Mouse (Mus musculus) mouse trophoblast stem cell (cell line): Measurements from ENCODE around the gene Bace2.

Experiments used
- in situ Hi-C, 2 experiments: fragments of 300-500 bp; cut with MseI, MboI; formaldehyde crosslinking; loops; 2 replicates in 1 of 2; 3 replicates in 1 of 2; pipeline ENCODE4 v1.15.1; 2025

The Bace2 gene

GRCm38 (mm10) chr16:97356499-97357187 lies at the start of gene Bace2:
Bace2 (plus strand) TSS chr16:97356742.
- in situ Hi-C loops, result no loop called here

DNA sequence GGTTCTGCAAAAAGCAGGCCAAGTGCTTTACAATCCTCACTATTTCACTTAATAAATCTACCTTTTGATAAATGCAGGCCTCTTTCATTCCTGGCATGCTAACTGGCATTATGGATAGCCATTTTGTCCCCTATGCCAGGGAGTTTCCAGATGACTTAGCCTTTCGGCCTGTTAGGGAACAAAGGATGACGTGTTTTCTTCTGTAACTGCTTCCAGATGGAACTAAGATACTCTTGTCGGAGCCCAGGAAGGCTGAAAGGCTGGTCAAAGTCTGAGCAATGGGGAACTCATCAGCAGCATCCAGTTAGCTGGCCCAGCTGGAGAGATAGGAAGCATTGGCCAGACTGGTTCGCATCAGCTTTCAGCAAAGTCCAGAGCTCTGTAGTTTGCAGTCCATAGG lies 48.9 kb upstream of the Bace2 start:
- in situ Hi-C loops, result no loop called here

DNA sequence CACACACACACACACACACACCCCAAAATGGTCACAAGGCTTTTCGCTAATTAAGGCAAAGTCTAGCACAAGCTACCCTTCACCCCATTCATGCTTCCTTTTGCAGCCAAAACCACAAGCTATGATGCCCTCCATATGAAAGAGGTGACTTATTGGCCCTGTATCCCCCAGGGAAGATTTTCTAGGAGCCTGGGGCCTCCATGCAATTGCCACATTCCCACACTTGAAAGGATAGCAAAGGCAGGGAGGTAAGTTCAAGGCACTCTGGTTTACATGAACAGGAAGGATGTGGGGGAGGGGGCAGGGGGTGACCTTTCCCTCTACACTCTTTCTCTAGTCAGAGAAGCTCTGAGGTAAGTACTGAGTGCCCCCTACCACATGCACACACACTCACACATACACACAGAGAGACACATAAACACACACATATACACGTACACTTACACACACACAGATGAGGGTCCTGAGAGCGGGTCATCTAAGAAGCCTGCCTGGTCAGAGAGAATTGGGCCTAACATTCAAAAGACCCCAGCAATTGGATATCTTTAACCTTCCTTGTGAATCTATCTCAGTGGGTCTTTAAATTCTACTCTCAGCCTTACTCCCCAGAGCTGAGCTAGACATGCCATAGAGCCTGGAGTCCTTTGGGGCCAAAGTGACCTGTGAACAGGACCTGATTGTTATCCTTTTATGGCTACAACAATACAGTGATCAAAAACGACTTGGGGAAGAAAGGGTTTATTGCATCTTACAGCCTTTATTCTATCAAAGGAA lies 46.6 kb upstream of the Bace2 start:
- in situ Hi-C loops, result loop anchor here in 1 of 2 experiments (10.0 kb wide), 1 partner anchor 125 kb away; no protein-coding TSS in a partner anchor

DNA sequence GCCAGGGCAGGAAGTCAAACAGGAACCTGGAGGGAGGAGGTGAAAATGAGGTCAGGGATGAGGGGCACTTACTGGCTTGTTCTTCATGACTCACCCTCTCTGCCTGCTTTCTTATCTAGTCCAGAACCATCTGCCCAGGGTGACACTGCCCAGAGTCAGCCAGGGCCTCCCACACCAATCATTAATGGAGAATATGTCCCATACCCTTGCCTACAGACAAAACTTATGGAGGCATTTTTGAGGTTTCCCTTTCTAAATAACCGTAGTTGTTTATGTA lies 46.0 kb upstream of the Bace2 start:
- in situ Hi-C loops, result loop anchor here in 1 of 2 experiments (10.0 kb wide), 1 partner anchor 124 kb away; no protein-coding TSS in a partner anchor

GRCm38 (mm10) chr16:97312960-97313686 lies 43.4 kb upstream of the Bace2 start:
- in situ Hi-C loops, result loop anchor here in 1 of 2 experiments (10.0 kb wide), 1 partner anchor 122 kb away; no protein-coding TSS in a partner anchor

DNA sequence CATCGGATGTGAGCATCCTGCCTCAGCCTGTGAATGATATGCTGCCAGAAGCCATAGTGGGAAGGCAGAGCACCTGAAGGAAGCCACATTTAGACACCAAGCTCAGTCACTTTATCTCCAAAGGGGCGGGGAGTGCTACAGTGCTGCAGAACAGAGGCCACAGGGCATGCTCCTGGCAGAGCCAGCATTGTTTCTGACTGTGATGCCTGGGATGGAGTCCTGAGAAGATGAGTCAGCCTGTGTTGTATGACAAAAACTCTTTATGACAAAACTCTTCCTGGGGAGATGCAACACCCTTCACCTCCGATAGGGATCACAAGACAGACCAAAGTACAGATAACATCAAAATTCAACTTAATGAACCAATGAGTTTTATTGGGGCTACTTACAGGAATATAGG lies 35.0 kb upstream of the Bace2 start:
- in situ Hi-C loops, result no loop called here

DNA sequence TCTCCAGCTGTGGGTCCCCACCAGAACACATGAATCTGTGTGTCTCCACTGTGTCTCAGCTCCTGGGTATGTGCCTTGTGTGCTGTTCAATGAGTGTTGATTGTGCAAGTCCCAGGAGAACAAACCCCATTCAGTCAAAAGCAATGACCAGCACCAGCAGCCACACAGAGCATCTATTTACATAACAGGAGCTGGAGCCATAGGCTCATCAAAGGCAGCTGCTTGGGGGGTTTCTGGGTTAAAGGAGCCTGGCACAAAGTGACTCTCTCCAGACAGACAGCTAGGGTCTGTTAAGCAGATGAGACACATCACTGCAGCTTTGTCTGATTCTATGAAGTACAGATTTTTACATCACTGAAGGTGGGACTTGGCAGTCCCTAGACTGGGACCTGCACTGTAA lies 33.9 kb upstream of the Bace2 start:
- in situ Hi-C loops, result no loop called here

DNA sequence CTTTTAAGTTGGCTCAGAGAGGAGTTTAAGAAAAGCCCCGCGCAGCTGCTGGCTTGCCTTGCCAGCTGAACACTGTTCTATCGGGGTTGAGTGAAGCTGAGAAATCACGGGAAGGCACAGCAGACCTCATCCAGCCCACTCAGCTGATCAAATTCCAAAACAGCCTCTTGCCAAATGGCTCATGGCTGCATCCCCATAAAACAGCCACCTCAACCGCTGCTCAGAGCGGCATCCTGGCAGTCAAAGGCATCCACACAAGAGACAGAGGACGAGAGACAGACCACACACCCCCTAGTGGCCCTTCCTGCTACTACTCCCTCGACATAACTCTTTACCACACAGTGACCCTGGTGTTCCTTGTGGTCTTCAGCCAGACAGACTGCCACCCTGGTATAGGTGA lies 30.6 kb upstream of the Bace2 start:
- in situ Hi-C loops, result no loop called here

DNA sequence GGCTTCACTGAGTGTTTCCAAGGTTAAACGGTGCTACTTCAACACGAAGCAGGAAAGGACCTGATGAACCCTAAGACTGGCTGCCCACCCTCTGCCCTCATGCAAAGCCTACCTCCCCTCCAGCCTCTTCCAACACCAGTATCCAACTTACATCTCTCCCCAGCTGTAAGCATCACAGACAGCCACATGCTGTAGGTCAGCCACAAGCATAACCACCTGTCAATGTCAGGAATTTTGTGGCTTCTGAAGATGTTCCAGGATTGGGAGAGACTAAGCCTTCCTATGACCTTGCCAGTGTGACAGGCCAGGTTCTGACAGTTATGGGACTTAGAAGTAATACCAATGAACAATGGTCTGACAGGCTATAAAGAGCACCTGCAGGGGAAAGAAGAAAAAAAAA lies 27.9 kb upstream of the Bace2 start:
- in situ Hi-C loops, result no loop called here

DNA sequence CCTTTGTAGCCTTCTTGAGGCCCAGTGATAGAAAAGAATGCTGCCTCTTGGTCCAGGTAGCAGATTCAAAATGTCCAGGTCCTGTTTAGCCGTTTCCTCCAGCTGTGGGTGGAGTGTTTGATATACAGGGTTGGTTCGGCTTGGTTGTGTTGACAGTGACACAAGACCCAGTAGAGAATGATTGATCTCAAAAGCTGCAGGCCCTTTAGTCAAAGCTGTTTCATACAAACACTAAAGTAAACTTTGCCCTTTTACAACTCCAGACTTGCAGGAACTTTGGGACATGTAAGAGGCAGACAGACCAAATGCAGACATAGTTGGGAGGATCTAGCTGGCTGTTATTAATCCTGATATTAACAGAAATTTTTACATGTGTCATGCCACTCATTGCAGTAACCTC lies 3.5 kb upstream of the Bace2 start:
- in situ Hi-C loops, result no loop called here

DNA sequence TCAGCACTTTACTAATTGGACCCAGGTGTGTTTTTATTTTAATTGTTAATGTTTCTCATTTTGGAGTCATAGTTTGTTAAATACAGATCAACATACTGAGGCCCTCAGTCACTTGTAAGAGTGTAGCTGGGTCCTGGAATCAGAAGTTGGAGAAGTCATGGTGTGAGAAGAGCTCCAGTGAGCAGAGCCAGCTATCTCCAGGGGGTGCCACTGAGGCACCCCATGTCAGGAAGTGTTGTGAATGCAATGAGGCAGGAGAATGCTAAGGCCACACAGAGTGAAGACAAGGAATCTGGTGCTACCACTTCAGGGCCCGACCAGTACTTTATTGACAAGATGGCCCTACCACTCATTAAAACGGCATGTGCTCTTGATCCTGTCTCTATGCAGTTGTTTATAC lies 1.9 kb upstream of the Bace2 start:
- in situ Hi-C loops, result no loop called here

DNA sequence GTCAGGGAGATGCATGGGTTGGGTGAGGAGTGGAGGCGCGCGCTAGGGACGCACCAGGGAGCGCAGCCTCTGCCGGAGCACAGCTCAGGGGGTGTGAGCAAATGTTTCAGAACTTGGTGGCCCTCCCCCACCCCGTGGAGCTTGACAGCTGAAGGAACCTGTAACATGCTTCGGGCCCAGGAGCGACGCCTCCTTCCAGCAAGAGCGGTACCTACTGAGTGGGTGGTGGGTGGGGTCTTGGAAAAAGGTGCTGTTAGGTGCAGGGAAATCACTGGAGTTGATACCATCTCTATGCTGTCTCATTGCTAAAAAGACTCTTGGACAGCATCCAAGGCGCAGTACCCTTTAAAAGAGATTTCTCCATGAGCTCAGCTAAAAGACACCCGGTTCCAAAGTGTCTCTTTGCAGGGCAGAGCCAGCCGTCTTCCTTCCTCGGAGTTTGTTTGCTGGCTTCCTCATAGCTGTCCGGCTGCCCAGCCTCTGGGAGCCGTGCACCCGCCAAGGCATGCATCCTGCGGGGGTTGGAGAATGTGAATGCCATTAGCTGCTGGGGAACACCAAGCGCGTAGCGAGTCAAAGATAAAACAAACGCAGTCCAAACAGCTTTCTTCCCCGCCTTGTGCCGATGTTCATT lies 763 bp downstream of the Bace2 start:
- in situ Hi-C loops, result no loop called here

DNA sequence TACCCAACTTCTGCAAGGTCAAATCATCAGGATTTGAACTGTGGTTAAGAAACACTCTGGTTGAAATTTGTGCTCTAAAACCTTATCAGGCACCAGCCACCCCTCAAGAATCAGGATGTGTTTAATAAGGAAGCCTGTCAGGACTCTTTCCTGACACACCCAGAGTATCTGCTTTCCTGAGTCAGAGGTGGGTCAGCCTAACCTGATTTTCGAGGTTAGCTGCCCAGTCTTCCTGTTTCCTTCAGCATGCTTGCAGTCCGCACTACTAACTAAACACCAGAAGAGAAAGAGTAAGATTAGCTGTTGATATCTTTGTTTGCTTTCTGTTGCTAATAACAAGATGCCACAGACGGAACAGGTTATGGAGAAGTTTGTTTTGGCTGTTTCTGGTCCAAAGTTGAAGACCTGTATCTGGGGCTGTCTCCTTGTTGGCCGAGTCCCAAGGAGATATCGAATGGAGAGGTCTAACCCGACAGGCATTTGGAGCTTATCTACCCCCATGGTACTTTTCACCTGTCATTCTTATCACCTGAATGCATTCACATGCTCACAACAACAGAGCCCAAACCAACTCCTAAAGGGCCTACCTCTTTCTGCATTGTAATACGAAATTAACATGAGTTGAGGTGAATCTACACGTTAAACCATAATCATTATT lies 5.8 kb downstream of the Bace2 start:
- in situ Hi-C loops, result no loop called here

DNA sequence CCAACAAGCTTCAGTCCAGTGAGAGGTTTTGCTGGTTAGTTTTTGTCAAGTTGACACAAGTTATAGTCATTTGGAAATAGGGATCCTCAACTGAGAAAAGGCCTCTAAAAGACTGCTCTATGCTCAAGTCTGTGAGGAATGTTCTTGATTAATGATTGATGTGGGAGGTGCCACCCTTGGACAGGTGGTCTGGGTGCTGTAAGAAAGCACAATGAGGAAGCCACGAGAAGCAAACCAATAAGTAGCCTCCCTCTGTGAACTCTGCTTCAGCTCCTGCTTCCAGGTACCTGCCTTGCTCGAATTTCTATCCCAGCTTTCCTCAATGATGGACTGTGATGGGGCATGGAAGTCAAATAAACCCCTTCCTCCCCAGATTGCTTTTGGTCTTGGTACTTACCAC lies 9.6 kb downstream of the Bace2 start:
- in situ Hi-C loops, result no loop called here

DNA sequence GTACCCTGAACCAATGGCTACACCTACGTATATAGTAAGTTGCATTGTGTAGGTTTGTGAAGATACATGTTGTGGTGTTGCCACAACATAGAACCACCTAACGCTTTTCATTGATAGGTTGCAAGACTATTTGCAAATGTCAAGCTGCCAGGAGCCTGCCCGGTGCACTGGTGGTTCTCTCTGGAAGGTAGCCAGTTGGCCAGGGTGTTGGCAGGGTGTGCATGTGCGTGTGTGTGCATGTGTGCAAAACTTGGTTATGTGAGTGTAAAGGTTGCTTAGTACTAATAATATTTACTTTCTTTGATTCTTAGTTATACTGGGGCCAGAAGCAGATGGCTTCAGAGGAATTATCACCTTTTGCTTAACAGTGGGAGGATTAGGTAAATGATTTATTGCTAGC lies 13.7 kb downstream of the Bace2 start:
- in situ Hi-C loops, result no loop called here

DNA sequence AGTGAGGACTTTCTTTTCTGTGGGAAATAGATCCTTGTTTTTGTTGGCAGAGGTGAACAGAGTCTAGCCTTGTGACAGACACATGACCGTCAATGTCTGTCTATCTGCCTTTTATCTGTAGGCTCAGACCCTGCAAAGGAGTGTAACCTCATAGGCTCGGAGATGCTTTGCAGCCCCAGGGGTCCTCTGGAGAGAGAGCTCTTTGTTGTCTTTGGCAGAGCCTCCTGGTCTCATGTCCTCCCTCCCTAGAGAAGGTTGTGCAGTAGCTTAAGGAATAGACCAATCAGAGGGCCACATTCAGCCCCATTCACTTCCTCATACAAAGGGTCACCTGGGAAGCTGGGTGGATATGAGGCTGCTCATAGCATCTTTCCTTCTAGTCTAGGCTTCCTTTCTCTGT lies 31.4 kb downstream of the Bace2 start:
- in situ Hi-C loops, result no loop called here

DNA sequence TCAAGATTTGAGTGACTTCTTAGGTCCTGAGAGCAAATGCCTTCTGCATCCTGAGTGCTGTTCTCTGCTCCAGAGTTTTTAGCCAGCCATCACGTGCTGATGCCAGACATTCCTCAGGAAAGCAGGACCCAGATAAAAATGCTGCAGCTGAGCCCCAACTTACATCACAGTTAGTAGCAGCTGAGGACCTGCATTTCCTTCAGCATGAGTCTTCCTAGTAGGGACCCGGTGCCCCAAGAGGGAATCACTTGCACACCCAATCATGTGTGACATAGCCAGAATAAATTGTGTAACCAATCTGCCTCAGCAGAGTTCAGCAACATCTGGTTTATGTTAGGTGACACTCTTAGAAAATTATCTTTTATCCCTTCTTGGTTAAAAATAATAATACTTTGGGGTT lies 34.7 kb downstream of the Bace2 start:
- in situ Hi-C loops, result no loop called here

DNA sequence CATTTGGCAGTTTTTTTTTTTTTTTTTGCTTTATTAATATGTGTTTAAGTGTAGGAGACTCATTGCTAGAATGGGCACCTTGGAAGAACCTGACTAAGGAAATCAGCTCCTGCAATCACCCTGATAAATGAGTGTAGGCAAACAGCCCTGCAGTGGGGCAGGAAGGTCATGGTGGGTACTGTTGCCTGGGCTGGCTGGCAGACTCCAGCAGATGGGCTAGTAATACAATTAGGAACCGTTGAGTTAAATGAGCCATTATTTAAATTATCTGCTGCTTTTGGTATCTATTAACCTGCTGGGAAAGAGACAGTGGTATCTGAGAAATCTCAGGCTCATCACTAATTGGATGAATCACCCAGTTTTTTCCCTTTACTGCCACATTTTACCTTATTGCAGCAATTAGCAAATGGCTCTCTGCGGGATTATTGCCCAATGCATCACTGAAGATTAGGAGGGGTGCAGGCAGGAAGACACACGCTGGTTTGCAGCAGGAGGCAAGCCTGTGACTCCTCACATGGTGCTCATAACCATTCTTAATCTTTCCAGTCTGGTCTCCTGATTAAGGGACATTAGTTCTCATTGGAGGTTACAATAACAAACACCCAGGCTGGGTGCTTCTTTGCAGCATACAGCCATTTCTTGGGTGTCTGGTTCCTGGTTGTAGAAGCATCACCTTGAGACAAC lies 35.3 kb downstream of the Bace2 start:
- in situ Hi-C loops, result no loop called here

- in situ Hi-C loops, result no loop called here
These were observed 39.9 kb downstream of the Bace2 start for GRCm38 (mm10) chr16:97396436-97396835.

- in situ Hi-C loops, result no loop called here
These were observed 41.5 kb downstream of the Bace2 start for GRCm38 (mm10) chr16:97397945-97398531.

GRCm38 (mm10) chr16:97399991-97400390 lies 43.4 kb downstream of the Bace2 start:
- in situ Hi-C loops, result no loop called here
